Mouse (Mus musculus) myocyte (in vitro differentiated cells): ENCODE data around the gene Ankrd63.

ENCODE experiments used
- POLR2A ChIP-seq: IDR thresholded peaks from one replicate; pipeline ENCODE4 v1.6.1; 2011; ENCODE audit warnings: low read depth, mild to moderate bottlenecking, control low read depth, moderate library complexity; ENCODE audit not compliant: insufficient read length
- USF1 ChIP-seq: IDR thresholded peaks from one replicate; pipeline ENCODE4 v1.6.1; 2011; ENCODE audit warnings: low read depth, mild to moderate bottlenecking, control low read depth, moderate library complexity

DNA sequence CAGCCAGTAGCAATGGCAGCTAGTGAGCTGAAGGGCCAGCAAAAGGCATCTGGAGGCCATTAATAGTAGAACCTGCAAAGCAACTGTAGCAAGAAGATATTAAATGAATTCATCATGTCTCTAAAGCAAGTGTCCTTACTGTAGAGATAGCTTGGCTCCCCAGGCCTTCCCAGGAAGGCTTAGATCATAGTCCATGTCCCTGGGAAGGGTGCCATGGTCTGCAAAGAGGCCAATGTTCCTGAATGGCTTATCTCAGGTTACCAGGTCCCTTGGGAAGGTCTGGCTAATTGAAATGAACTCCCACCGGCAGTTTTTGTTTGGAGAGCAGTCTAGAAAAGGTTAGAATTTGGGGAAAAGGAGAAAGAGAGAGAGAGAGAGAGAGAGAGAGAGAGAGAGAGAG lies 32.0 kb downstream of the Ankrd63 start:
- TF ChIP-seq USF1 (no peak), POLR2A (no peak)
